23 mouse cellular contexts compared by ENCODE assay signal in the genomic region with DNA sequence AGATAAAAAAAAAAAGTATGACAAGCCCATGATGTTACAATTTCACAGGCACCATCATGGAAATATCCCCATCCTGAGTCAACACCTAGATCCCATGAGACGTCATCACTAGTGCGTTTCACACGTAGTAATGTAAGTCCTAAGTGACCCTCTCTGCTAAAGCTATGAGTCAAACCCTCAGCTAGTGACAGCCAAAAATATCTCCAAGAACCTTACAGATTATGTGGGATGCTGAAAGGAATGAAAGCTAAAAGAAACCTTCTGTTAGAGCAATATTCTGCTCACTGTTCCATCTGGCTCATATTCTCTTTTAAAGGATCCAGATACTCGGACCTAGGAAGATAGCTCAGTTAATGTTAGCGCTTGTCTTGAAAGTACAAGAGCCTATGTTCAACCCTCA. TPM values are rescaled to one million over a fixed set of nuclear protein-coding genes. Genes with fewer than 3 reads are reported as not detected.
DNase-seq lines count a peak whose midpoint lies in the region; TF ChIP-seq lines count a peak whose summit lies in the region.
"Had no signal": no experiment of that assay in that cellular context is flagged by ENCODE, and none has a peak within 500 bp of the region (broad histone marks: within the 10 kb centered on the region; RNA-seq: fewer than 3 reads in every experiment).

No protein-coding gene starts in this region.

- no peak for TF ChIP-seq CTCF in layer of hippocampus, adult 2 months (conservative IDR thresholded peaks at IDR 0.05)

- H3K27ac ChIP-seq in layer of hippocampus, adult 2 months, result peak overlapping the region; percentile 32; the same call in 1 of the 2 replicates
- H3K27ac ChIP-seq: embryonic facial prominence, embryonic 13.5 days; embryonic facial prominence, embryonic 15.5 days; forebrain, embryonic 10.5 days; forebrain, embryonic 12.5 days had no signal

- no peak for DNase-seq in layer of hippocampus, adult 2 months (ENCODE audit: low spot score in 2 of 2)
- DNase-seq in layer of hippocampus, postnatal 36 days, result no peak
- DNase-seq in brain, adult 2 months (ENCODE audit: low read depth, low spot score), result peak; percentile 77
- DNase-seq in telencephalon, adult 2 months (ENCODE audit: low read depth, low spot score), result peak; percentile 64
- no peak for DNase-seq in adrenal gland, postnatal 25 days
- DNase-seq: adrenal gland, adult 2 months; adrenal gland, postnatal 10 days; adrenal gland, postnatal 36 days; cerebellum, adult 11 months; cerebellum, adult 18-20 months; cerebellum, adult 8-10 months; cerebellum, adult 9-11 months; cerebellum, postnatal 14 days; cerebellum, postnatal 36 days; embryo, embryonic 11 days had no signal

- H3K4me3 ChIP-seq in layer of hippocampus, adult 2 months, result no peak overlapping the region
- H3K4me3 ChIP-seq: embryonic facial prominence, embryonic 13.5 days; embryonic facial prominence, embryonic 15.5 days; erythroblast, embryonic 14.5 days; forebrain, embryonic 10.5 days; forebrain, embryonic 12.5 days had no signal

RNA-seq across cellular contexts. Expression of a gene that starts 16.8 kb away (rescaled TPM):
- 100 to 1,000 TPM; 140 to 145 TPM for total RNA-seq in layer of hippocampus, adult 2 months (2021)
- 100 to 1,000 TPM; 149 to 155 TPM for total RNA-seq in layer of hippocampus, postnatal 36 days (2021)
- 0.09 TPM in 1 of 2 replicates, not detected in the other for total RNA-seq in adrenal gland, postnatal 25 days (2021)
- total RNA-seq: common myeloid progenitor, adult 5-6 weeks; ES-E14; MEL had no signal

Comparison
In these comparisons a context has a peak if more than half of its experiments do, and no peak if none do; other contexts are left out.
1. DNase-seq: peak in brain, adult 2 months (single experiment) and telencephalon, adult 2 months (single experiment); none in layer of hippocampus, adult 2 months (0 of 2), layer of hippocampus, postnatal 36 days (0 of 2) and adrenal gland, postnatal 25 days (single experiment).
2. RNA of a gene that starts 16.8 kb away (total RNA-seq): 149 to 155 TPM in layer of hippocampus, postnatal 36 days and 140 to 145 TPM in layer of hippocampus, adult 2 months; 0.09 TPM in adrenal gland, postnatal 25 days; every median in the first group is over 100 times any median in the second.